Mouse (Mus musculus) urinary bladder, postnatal 14 days (tissue): ENCODE results near the gene Btbd1.

ENCODE experiments used
- DNase-seq: peaks from one replicate; pipeline ENCODE4 v3.0.0; 2021; ENCODE audit warnings: low spot score

Btbd1 gene

GRCm38 (mm10) chr7:81788536-81788935 lies 40.7 kb downstream of the Btbd1 start:
- peak; percentile 24 for DNase-seq

GRCm38 (mm10) chr7:81777667-81778218 lies 51.5 kb downstream of the Btbd1 start:
- DNase-seq: no peak

GRCm38 (mm10) chr7:81775325-81775724 lies 53.9 kb downstream of the Btbd1 start:
- no peak for DNase-seq

- no peak for DNase-seq
Observed at GRCm38 (mm10) chr7:81772786-81773539, 56.3 kb downstream of the Btbd1 start.

GRCm38 (mm10) chr7:81763110-81763845 lies 66.0 kb downstream of the Btbd1 start:
- DNase-seq: no peak

- DNase-seq: peak; percentile 92
Observed at GRCm38 (mm10) chr7:81762180-81763109, 66.8 kb downstream of the Btbd1 start, which contains the start of gene Ramac. Gene Ramac, plus strand, starts transcription at chr7:81762925.

- DNase-seq: no peak
Observed at GRCm38 (mm10) chr7:81747956-81748355, 81.3 kb downstream of the Btbd1 start.

GRCm38 (mm10) chr7:81744145-81744544 lies 85.1 kb downstream of the Btbd1 start:
- peak; percentile 77 for DNase-seq
